Mouse (Mus musculus) kidney, adult 18-20 months (tissue): ENCODE results near the gene Dcaf1.
A peak's percentile ranks its signal among the peaks of the same experiment; 100 is the strongest.

Source experiments
- DNase-seq: peaks from one replicate; pipeline ENCODE4 v3.0.0; 2021

The Dcaf1 gene

DNA sequence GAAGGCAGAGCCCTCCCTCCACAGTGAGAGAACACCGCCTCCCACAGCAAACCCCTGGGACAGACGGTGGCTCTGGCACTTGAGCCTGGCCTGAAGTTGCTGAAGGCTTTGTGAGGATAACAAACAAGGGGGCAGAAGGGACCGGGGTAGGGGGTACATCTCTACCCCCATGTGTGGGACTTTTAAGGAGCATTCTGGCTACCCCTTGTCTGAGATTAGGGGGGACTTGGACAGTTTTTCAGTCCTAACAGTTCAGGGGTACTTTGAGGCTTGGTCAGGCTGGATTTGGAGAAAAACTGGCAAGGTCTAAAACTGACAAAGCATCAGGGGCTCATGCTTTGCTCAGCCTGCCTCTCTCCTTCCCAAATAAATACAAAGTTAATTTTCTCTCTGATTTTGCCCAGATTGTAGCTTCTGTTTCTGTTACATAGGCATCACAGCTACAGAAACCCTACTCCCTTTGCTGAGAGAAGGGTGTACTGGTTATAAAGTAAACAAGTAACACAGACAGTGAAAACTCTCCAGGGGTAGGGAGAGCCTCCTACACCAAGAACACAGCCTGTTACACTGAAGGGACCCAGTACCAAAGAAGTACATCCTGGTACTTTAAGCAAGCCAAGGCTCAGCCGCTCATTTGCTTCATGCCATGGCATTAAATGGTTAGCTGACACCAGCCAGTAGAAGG is 59.5 kb downstream of the Dcaf1 start:
- DNase-seq, result no peak

DNA sequence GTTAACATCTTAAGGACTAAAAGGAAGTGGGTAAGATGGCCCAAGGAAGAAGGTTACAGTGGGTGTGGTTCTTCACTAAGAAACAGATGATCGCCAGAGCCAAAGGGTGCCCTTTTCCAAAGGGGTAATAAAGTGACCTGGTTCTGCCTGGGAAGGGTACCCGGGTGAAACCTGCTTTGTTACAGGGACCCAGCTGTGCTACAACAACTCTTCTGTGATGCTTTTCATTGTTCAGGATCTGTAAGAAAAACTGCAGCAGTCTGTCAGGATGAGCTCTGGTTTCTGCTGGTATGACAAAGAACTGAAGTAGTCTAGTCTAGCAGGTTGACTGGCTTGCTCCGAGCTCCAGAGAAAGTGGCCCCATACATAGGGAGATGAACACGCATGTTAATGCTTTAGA is 60.5 kb downstream of the Dcaf1 start:
- no peak for DNase-seq

DNA sequence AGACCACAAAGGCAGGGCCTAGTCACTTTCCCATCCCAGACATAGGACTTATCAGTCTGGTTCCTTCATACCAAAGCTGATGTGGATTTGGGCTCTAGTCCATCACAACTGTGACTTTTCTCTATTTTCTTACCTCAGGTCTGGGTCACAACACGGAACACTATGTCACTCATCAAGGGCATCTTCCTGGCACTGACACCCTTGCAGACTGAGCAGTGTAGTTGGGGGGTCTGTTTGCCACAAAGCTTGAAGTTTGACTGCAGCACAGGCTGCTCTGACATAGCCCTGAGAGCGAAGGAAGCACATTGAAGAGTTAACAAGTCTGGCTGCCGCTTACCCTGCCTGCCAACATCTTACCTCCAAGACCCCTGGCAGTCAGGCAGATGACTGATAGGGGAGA is 61.4 kb downstream of the Dcaf1 start:
- no peak for DNase-seq

- DNase-seq, result no peak
These were observed 62.6 kb downstream of the Dcaf1 start for GRCm38 (mm10) chr9:106884306-106884705.

- DNase-seq, result no peak
These were observed 63.6 kb downstream of the Dcaf1 start for GRCm38 (mm10) chr9:106884996-106885900.

DNA sequence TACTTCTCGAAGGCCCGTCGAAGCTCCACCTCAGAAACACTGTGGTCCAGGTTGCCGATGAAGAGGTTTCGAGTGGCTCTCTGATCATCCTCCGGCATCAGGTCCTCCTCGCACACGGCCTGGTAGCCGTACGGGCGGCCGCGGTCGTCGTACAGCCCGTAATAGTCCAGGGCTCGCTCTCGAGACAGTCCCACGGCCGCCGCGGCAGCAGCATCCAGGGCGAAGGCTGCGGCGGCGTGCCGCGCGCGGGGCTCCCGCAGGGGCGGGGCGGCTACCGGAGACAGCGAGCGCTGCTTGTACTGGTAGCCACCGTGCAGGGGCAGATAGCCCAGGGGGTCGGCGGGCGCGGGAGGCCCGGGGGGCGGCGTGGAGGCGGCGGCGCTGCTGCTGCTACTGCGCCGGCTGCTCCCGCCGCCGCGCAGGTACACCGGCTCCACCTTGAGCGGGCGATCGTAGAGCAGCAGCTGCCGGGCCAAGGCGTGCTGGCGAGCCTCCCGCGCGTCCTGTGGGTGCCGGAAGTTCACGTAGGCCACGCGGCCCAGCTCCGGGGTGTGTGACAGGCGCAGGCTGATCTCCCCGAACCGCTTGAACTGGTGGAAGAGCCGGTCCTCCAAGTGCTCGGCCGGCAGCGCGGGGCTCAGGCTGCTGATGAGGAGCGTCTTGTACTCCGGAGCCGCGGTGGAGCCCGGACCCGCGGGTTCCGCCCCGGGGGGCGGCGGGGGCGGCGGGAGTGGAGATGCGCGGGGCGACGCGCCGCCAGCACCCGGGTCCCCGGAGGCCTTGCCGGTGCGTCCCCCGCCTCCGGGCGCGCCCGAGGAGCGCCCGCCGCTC is 64.4 kb downstream of the Dcaf1 start:
- peak; percentile 54 for DNase-seq

GRCm38 (mm10) chr9:106886828-106887702 is 65.4 kb downstream of the Dcaf1 start, which contains the start of gene Rbm15b:
Gene Rbm15b (minus strand): TSS chr9:106887428.
- DNase-seq, result peak; percentile 98

GRCm38 (mm10) chr9:106888346-106888745 is 66.7 kb downstream of the Dcaf1 start:
- no peak for DNase-seq

DNA sequence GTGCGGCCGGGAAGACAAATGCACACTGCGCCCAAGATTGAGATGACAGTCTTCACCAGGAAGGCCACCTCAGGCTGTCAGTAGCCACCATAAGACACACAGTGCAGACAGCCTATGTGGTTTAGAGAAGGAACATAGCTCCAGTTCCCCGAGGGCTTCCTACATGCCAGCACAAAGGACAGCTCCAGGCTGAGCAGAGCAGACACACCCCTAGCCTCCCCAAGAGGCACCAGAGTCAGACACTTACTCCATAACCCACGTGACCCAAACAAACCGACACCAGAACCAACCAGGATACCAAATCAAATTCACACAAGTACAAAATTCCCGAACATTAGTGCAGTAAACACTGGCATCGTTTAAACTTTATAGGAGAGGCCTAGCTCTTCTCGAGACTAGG is 67.6 kb downstream of the Dcaf1 start:
- DNase-seq, result no peak

- DNase-seq, result peak; percentile 36
These were observed 69.0 kb downstream of the Dcaf1 start for GRCm38 (mm10) chr9:106890496-106891240.

GRCm38 (mm10) chr9:106891341-106891741 is 69.7 kb downstream of the Dcaf1 start:
- DNase-seq, result no peak

DNA sequence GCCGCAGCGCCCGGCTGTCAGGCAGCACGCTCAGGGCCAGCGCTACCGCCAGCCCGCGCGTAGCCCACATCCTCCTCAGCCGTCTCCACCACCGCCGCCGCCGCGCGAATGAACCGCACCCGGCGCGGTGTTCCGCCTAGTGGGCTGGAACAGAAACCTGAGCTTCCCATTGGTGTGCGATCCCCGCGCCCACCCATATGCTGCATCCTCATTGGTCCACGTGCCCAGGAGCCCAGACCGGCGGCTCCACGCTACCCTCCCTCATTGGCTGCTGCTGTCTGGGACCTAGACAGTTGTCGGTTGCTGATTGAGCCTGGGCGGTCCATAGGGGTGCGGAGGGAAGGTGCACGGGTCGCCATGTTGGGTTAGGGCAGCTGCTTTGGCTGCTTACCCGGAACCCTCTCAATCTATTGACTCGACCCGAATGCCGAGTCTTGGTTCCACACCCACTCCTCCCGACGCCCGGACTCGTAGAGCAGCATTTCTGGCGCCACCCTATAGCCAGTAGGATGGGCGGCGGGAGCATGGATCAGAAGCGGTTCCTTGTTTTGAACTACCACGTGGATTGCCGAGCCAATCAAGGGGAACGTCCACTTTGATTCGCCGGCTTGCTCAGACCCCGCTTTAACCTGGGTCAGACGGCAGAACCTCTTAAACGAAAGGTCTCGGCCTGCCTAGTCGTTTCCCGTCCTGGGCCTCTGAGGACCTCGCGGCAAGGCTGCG is 70.3 kb downstream of the Dcaf1 start, which contains the start of gene Manf:
Gene Manf, minus strand, starts transcription at position 151 of the 723 bp plus-strand sequence.
- peak; percentile 96 for DNase-seq

GRCm38 (mm10) chr9:106892552-106892875 is 70.8 kb downstream of the Dcaf1 start:
- no peak for DNase-seq

- DNase-seq, result no peak
These were observed 71.7 kb downstream of the Dcaf1 start for GRCm38 (mm10) chr9:106893327-106893726.

DNA sequence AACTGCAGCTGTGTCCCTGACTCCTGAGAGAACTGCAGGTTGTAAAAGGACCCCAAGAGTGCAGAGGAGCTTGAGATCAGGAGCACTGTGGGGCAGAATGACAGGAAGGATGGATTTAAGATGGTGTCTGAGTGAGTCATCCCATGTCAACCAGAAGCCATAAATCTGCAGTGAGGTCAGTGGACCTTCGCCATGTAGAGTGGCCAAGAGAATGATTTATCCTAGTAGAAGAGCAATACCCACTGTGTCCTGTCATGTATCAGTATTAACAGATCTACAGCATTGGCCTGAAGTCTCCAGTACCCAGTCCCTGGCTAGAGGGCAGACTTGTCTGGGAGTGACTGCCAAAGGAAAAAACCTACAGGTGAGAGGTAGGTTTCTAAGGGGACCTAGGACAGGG is 77.2 kb downstream of the Dcaf1 start:
- no peak for DNase-seq

- DNase-seq, result no peak
These were observed 79.9 kb downstream of the Dcaf1 start for GRCm38 (mm10) chr9:106901596-106901995.

GRCm38 (mm10) chr9:106903099-106903790 is 81.6 kb downstream of the Dcaf1 start:
- no peak for DNase-seq

GRCm38 (mm10) chr9:106903791-106904134 is 82.1 kb downstream of the Dcaf1 start:
- no peak for DNase-seq

GRCm38 (mm10) chr9:106906597-106906996 is 84.9 kb downstream of the Dcaf1 start:
- DNase-seq, result no peak

GRCm38 (mm10) chr9:106908174-106908573 is 86.5 kb downstream of the Dcaf1 start:
- no peak for DNase-seq
